Mouse (Mus musculus) ES-Bruce4 (cell line): ENCODE results near the gene Arcn1.

Experiments used
- CTCF ChIP-seq: IDR thresholded peaks from one replicate; pipeline ENCODE4 v1.8.1; 2011; ENCODE audit warnings: low read depth, low read length
- EP300 ChIP-seq: IDR thresholded peaks from 2 replicates; pipeline ENCODE4 v1.6.1; 2011; ENCODE audit warnings: low read depth, low read length; ENCODE audit not compliant: insufficient read depth
- POLR2A ChIP-seq: IDR thresholded peaks from one replicate; pipeline ENCODE4 v1.8.1; 2011; ENCODE audit warnings: low read length; ENCODE audit not compliant: insufficient read depth

- TF ChIP-seq CTCF (no peak), POLR2A (no peak), EP300 (no peak)
Measured at GRCm38 (mm10) chr9:44715705-44716362, 51.8 kb downstream of the Arcn1 start.
